Mouse (Mus musculus) C2C12 (cell line): ENCODE measurements around the gene Fam78b. TPM values are rescaled to one million over a fixed set of nuclear protein-coding genes. Genes with fewer than 3 reads are reported as not detected.

Source experiments
- H3K27me3 ChIP-seq: one replicate; pipeline ENCODE4 v1.6.1; 2011; ENCODE audit not compliant: control insufficient read depth, insufficient read depth, insufficient read length
- H3K36me3 ChIP-seq: one replicate; pipeline ENCODE4 v1.6.1; 2011; ENCODE audit not compliant: control insufficient read depth, insufficient read depth
- H3K4me3 ChIP-seq: one replicate; pipeline ENCODE4 v1.5.1; 2011; ENCODE audit warnings: mild to moderate bottlenecking, control low read depth; ENCODE audit not compliant: poor library complexity, insufficient read depth, severe bottlenecking
- H3K79me2 ChIP-seq: one replicate; pipeline ENCODE4 v1.6.1; 2011; ENCODE audit not compliant: control insufficient read depth, insufficient read depth
- H3K79me3 ChIP-seq: one replicate; pipeline ENCODE4 v1.6.1; 2011; ENCODE audit warnings: low read depth, control low read depth
- H3ac ChIP-seq: one replicate; pipeline ENCODE3; 2011; ENCODE audit warnings: low read depth; ENCODE audit not compliant: control insufficient read depth, insufficient read length
- CEBPB ChIP-seq: IDR thresholded peaks from one replicate; pipeline ENCODE4 v1.6.1; 2011; ENCODE audit warnings: low read depth, mild to moderate bottlenecking, control low read depth, moderate library complexity
- CTCF ChIP-seq: IDR thresholded peaks from one replicate; pipeline ENCODE4 v1.5.1; 2011; ENCODE audit not compliant: control insufficient read depth, insufficient read depth, insufficient read length
- FOSL1 ChIP-seq: IDR thresholded peaks from one replicate; pipeline ENCODE4 v1.8.0; 2011; ENCODE audit warnings: mild to moderate bottlenecking, low read length; ENCODE audit not compliant: poor library complexity, insufficient read depth, severe bottlenecking
- MAX ChIP-seq: IDR thresholded peaks from one replicate; pipeline ENCODE4 v1.6.1; 2011; ENCODE audit warnings: mild to moderate bottlenecking, control low read depth
- MYOD1 ChIP-seq: IDR thresholded peaks from one replicate; pipeline ENCODE4 v1.6.1; 2011; ENCODE audit warnings: low read depth; ENCODE audit not compliant: control insufficient read depth, insufficient read length
- MYOG ChIP-seq: IDR thresholded peaks from one replicate; pipeline ENCODE4 v1.6.1; 2011; ENCODE audit not compliant: control insufficient read depth, insufficient read length; ENCODE audit errors: extremely low read depth
- USF1 ChIP-seq: IDR thresholded peaks from one replicate; pipeline ENCODE4 v1.6.1; 2011; ENCODE audit warnings: low read depth, mild to moderate bottlenecking, control low read depth, moderate library complexity
- polyA plus RNA-seq: library from polyadenylated mRNA; unstranded; fragments of >200 nt; fragmentation: generic; extraction: Trizol; gene quantifications from one replicate; pipeline ENCODE4 v1.2.1, GENCODE M21; 2012; ENCODE audit warnings: missing spikeins

The Fam78b gene
- polyA plus RNA-seq, 1 experiment: 5.2 TPM

GRCm38 (mm10) chr1:167123551-167123950, 122.3 kb downstream of the Fam78b start:
- H3K79me3 ChIP-seq: no peaks in the 10 kb centered on the region
- no peaks in the 10 kb centered on the region for H3K79me2 ChIP-seq
- H3K4me3 ChIP-seq: no peak overlapping the region
- H3K36me3 ChIP-seq: no peaks in the 10 kb centered on the region
- no peak overlapping the region for H3ac ChIP-seq
- TF ChIP-seq USF1 (no peak), MYOG (no peak), MYOD1 (no peak), MAX (no peak), CEBPB (no peak)
- H3K27me3 ChIP-seq: no peaks in the 10 kb centered on the region

- TF ChIP-seq MYOD1 (no peak), FOSL1 (no peak), MYOG (no peak), USF1 (no peak), CEBPB (no peak), CTCF (no peak)
- Histone ChIP-seq H3ac (no peak overlapping the region), H3K4me3 (no peak overlapping the region), H3K79me2 (no peaks in the 10 kb centered on the region), H3K79me3 (no peaks in the 10 kb centered on the region), H3K27me3 (no peaks in the 10 kb centered on the region), H3K36me3 (no peaks in the 10 kb centered on the region)
These were observed 124.7 kb downstream of the Fam78b start for GRCm38 (mm10) chr1:167125870-167126269.

- no peaks in the 10 kb centered on the region for H3K79me2 ChIP-seq
- H3ac ChIP-seq: no peak overlapping the region
- H3K4me3 ChIP-seq: no peak overlapping the region
- no peak for TF ChIP-seq MYOG
- TF ChIP-seq USF1: no peak
- no peak for TF ChIP-seq CTCF
- TF ChIP-seq CEBPB: no peak
- no peak for TF ChIP-seq MAX
- TF ChIP-seq FOSL1: no peak
- H3K27me3 ChIP-seq: no peaks in the 10 kb centered on the region
- H3K36me3 ChIP-seq: no peaks in the 10 kb centered on the region
- H3K79me3 ChIP-seq: no peaks in the 10 kb centered on the region
These were observed 125.1 kb downstream of the Fam78b start for GRCm38 (mm10) chr1:167126292-167126691.

- Histone ChIP-seq H3K79me2 (no peaks in the 10 kb centered on the region), H3K4me3 (no peak overlapping the region), H3K27me3 (no peaks in the 10 kb centered on the region), H3K79me3 (no peaks in the 10 kb centered on the region), H3K36me3 (no peaks in the 10 kb centered on the region), H3ac (no peak overlapping the region)
- no peak for TF ChIP-seq CTCF
- TF ChIP-seq MYOD1: no peak
- no peak for TF ChIP-seq USF1
- TF ChIP-seq CEBPB: no peak
- no peak for TF ChIP-seq MAX
- TF ChIP-seq MYOG: no peak
- no peak for TF ChIP-seq FOSL1
These were observed 134.5 kb downstream of the Fam78b start for GRCm38 (mm10) chr1:167135748-167136147.
